Mouse (Mus musculus): ENCODE results near the gene Gm49336.

DNA sequence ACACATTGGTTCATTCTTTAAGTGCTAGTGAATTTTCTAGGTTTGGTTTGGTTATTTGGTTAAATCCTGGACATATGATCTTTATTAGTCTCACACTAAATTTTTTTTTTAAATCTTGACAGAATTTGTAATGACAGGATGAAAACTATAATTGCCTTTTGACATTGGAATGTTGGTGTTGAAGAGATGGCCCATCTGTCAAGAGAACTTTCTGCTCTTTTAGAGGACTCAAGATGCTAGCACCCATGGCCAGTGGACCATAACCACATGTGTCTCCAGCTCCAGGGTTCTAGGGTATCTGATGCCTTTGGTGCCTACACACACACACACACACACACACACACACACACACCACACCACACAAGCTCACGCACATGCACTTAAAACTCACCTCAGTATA is 6.5 kb upstream of the Gm49336 start:
- TF ChIP-seq CTCF (IDR thresholded peaks at IDR 0.05; ENCODE audit: borderline replicate concordance, extremely low read depth, insufficient read depth, insufficient read length) (no peak), POLR2A (IDR thresholded peaks at IDR 0.05; ENCODE audit: borderline replicate concordance, extremely low read depth, insufficient read depth, insufficient read length, poor library complexity, severe bottlenecking) (no peak)
